9 mouse cellular contexts compared by ENCODE assay signal in genomic region chr11:115354183-115354582, GRCm38 (mm10). TPM values are rescaled to one million over a fixed set of nuclear protein-coding genes. Genes with fewer than 3 reads are reported as not detected.
A peak's percentile ranks its signal among the peaks of the same experiment; 100 is the strongest.
DNase-seq lines count a peak whose midpoint lies in the region; ATAC-seq and TF ChIP-seq lines count a peak whose summit lies in the region.
"Had no signal": no experiment of that assay in that cellular context is flagged by ENCODE, and none has a peak within 500 bp of the region (broad histone marks: within the 10 kb centered on the region; RNA-seq: fewer than 3 reads in every experiment).

No protein-coding gene starts in this region.

- no peak for TF ChIP-seq POLR2A in MEL (IDR thresholded peaks at IDR 0.05; ENCODE audit: control insufficient read depth in 1 of 2, insufficient read depth in 1 of 2, low read depth in 1 of 2, low read length in 2 of 2, poor library complexity in 1 of 2)
- TF ChIP-seq POLR2A in cerebellum, adult 2 months (IDR thresholded peaks at IDR 0.05; ENCODE audit: borderline replicate concordance, insufficient read depth, low read length), result no peak

- peak; percentile 91 for TF ChIP-seq RAD21 in MEL (IDR thresholded peaks at IDR 0.05; ENCODE audit: low read depth, low read length)

- no peak overlapping the region for H3K27ac ChIP-seq in MEL (ENCODE audit: control insufficient read depth, low read depth, low read length)
- H3K27ac ChIP-seq in cerebellum, adult 2 months (ENCODE audit: insufficient read depth, low read length), result no peak overlapping the region
- no peak overlapping the region for H3K27ac ChIP-seq in liver, embryonic 13.5 days
- H3K27ac ChIP-seq in neural tube, embryonic 13.5 days (replicated peaks), result no peak overlapping the region
- H3K27ac ChIP-seq: heart, embryonic 13.5 days had no signal

- DNase-seq in A20 (ENCODE audit: low read depth, low spot score) (peak; percentile 79), MEL (ENCODE audit: low read depth, low spot score) (peak; percentile 88)
- peak; percentile 73 to 75 for DNase-seq in cerebellum, adult 2 months
- peak; percentile 85 for DNase-seq in forelimb bud, embryonic 11.5 days (ENCODE audit: low read depth, low spot score)
- peak; percentile 91 for DNase-seq in induced T-regulatory cell, adult 2 months (ENCODE audit: low read depth)
- DNase-seq in liver, embryonic 13.5 days, result peak; percentile 38
- DNase-seq in thymus, postnatal 14 days, result peak; percentile 69

- no peak overlapping the region for H3K4me3 ChIP-seq in MEL (ENCODE audit: control insufficient read depth in 1 of 2, insufficient read depth in 1 of 2, low read depth in 2 of 2, low read length in 2 of 2)
- no peak overlapping the region for H3K4me3 ChIP-seq in cerebellum, adult 2 months (replicated peaks; ENCODE audit: insufficient read depth, low read depth, low read length)
- H3K4me3 ChIP-seq in liver, embryonic 13.5 days (replicated peaks), result no peak overlapping the region
- H3K4me3 ChIP-seq in neural tube, embryonic 13.5 days, result no peak overlapping the region
- H3K4me3 ChIP-seq: heart, embryonic 13.5 days had no signal

- no peaks in the 10 kb centered on the region for H3K79me2 ChIP-seq in MEL (ENCODE audit: control insufficient read depth, insufficient read depth, low read length, poor library complexity)

- peak; percentile 93 to 99 (median 99) for TF ChIP-seq CTCF in MEL (IDR thresholded peaks at IDR 0.05 in 2 of 3, conservative IDR thresholded peaks at IDR 0.05 in 1 of 3; ENCODE audit: control insufficient read depth in 1 of 3, insufficient read depth in 1 of 3, low read depth in 2 of 3, low read length in 3 of 3, poor library complexity in 1 of 3, severe bottlenecking in 1 of 3)
- peak; percentile 92 for TF ChIP-seq CTCF in cerebellum, adult 2 months (IDR thresholded peaks at IDR 0.05; ENCODE audit: borderline replicate concordance, insufficient read depth, low read depth, low read length)

- no peak overlapping the region for H3K4me2 ChIP-seq in liver, embryonic 13.5 days
- no peak overlapping the region for H3K4me2 ChIP-seq in neural tube, embryonic 13.5 days
- H3K4me2 ChIP-seq: heart, embryonic 13.5 days had no signal

- TF ChIP-seq EP300 in MEL (IDR thresholded peaks at IDR 0.05; ENCODE audit: low read depth in 1 of 2, low read length in 2 of 2), result no peak

- H3K36me3 ChIP-seq in MEL (ENCODE audit: control insufficient read depth in 1 of 2, insufficient read depth in 2 of 2, low read length in 2 of 2), result no peaks in the 10 kb centered on the region
- no peaks in the 10 kb centered on the region for H3K36me3 ChIP-seq in liver, embryonic 13.5 days
- H3K36me3 ChIP-seq in neural tube, embryonic 13.5 days, result peaks cover 67% of the 10 kb centered on the region
- H3K36me3 ChIP-seq: heart, embryonic 13.5 days had no signal

- no peaks in the 10 kb centered on the region for H3K27me3 ChIP-seq in MEL (ENCODE audit: control insufficient read depth in 1 of 2, insufficient read depth in 2 of 2, low read length in 2 of 2)
- no peaks in the 10 kb centered on the region for H3K27me3 ChIP-seq in cerebellum, adult 2 months (ENCODE audit: control insufficient read depth, insufficient read depth, low read length)
- H3K27me3 ChIP-seq in liver, embryonic 13.5 days, result peaks cover 46% of the 10 kb centered on the region
- H3K27me3 ChIP-seq in neural tube, embryonic 13.5 days, result peaks cover 32% of the 10 kb centered on the region; the same call in 1 of the 2 replicates

- WGBS in cerebellum, adult 2 months, result 4% methylated on average over 8 of the region's 8 CpGs
- 7% methylated on average over 8 of the region's 8 CpGs for WGBS in liver, embryonic 13.5 days (ENCODE audit: insufficient replicate concordance)
- WGBS in neural tube, embryonic 13.5 days, result 8% methylated on average over 8 of the region's 8 CpGs

- no peak for ATAC-seq in liver, embryonic 13.5 days (ENCODE audit: low read depth)
- ATAC-seq in neural tube, embryonic 13.5 days (ENCODE audit: low read depth), result 0 out of 2 replicates have a peak, but pooled peaks have one; percentile 20

- no peak overlapping the region for H3K9ac ChIP-seq in MEL (ENCODE audit: control insufficient read depth, low read depth, low read length, poor library complexity, severe bottlenecking)
- H3K9ac ChIP-seq in liver, embryonic 13.5 days, result no peak overlapping the region
- no peak overlapping the region for H3K9ac ChIP-seq in neural tube, embryonic 13.5 days
- H3K9ac ChIP-seq: heart, embryonic 13.5 days had no signal

- peaks cover 2 to 9% of the 10 kb centered on the region in 2 experiments; a peak in 2 of 4 replicates for H3K4me1 ChIP-seq in MEL (ENCODE audit: control insufficient read depth in 1 of 2, insufficient read depth in 2 of 2, low read length in 2 of 2)
- peaks cover 7% of the 10 kb centered on the region; the same call in 1 of the 2 replicates for H3K4me1 ChIP-seq in cerebellum, adult 2 months (ENCODE audit: control insufficient read depth, insufficient read depth, low read length)
- peaks cover 1% of the 10 kb centered on the region for H3K4me1 ChIP-seq in liver, embryonic 13.5 days (replicated peaks)
- H3K4me1 ChIP-seq in neural tube, embryonic 13.5 days (replicated peaks), result peaks cover 8% of the 10 kb centered on the region

- no peaks in the 10 kb centered on the region for H3K9me3 ChIP-seq in MEL (replicated peaks; ENCODE audit: insufficient read depth, low read length)
- no peaks in the 10 kb centered on the region for H3K9me3 ChIP-seq in liver, embryonic 13.5 days (replicated peaks)
- no peaks in the 10 kb centered on the region for H3K9me3 ChIP-seq in neural tube, embryonic 13.5 days
- H3K9me3 ChIP-seq: heart, embryonic 13.5 days had no signal

TF ChIP-seq in MEL, 35 proteins besides CTCF, POLR2A, EP300 and RAD21:
- TF ChIP-seq MAZ (IDR thresholded peaks at IDR 0.05; ENCODE audit: low read depth, low read length) (0 out of 2 replicates have a peak, but pooled peaks have one; percentile 57), USF2 (IDR thresholded peaks at IDR 0.05; ENCODE audit: borderline replicate concordance in 1 of 2, insufficient read depth in 1 of 2, low read depth in 1 of 2, low read length in 2 of 2) (no peak), POLR2AphosphoS5 (IDR thresholded peaks at IDR 0.05; ENCODE audit: borderline replicate concordance, low read depth, low read length) (no peak), TAL1 (IDR thresholded peaks at IDR 0.05; ENCODE audit: low read length) (no peak), SIN3A (IDR thresholded peaks at IDR 0.05; ENCODE audit: low read length) (0 out of 2 replicates have a peak, but pooled peaks have one; percentile 48), ZC3H11A (IDR thresholded peaks at IDR 0.05; ENCODE audit: low read depth, low read length) (peak; percentile 90), MEF2A (IDR thresholded peaks at IDR 0.05; ENCODE audit: extremely low read depth, insufficient replicate concordance, low read depth, low read length, poor library complexity, severe bottlenecking) (no peak), ZMIZ1 (IDR thresholded peaks at IDR 0.05; ENCODE audit: low read depth, low read length) (no peak), POLR2AphosphoS2 (IDR thresholded peaks at IDR 0.05; ENCODE audit: low read length) (no peak), SMC3 (IDR thresholded peaks at IDR 0.05; ENCODE audit: low read depth, low read length) (peak; percentile 99), MYB (IDR thresholded peaks at IDR 0.05; ENCODE audit: low read depth, low read length) (no peak)

RNA-seq across cellular contexts. Expression of gene Hid1, which starts 13.4 kb away (rescaled TPM):
- total RNA-seq in MEL (2012; rRNA removed), result 0.88 and 1.1 TPM in 2 replicates
- polyA plus RNA-seq in MEL (2012; ENCODE audit: insufficient read depth in 1 of 2, insufficient read length in 2 of 2, low read depth in 1 of 2, low replicate concordance in 2 of 2, missing spikeins in 1 of 2), result 1 to 10 TPM in 1 of 2 experiments, not detected in 1; 3.0 TPM
- polyA plus RNA-seq in cerebellum, adult 2 months (2012; rRNA removed), result 105 and 106 TPM in 2 replicates
- 1.1 and 1.2 TPM in 2 replicates for polyA plus RNA-seq in liver, embryonic 13.5 days (2015; fragmentation: Nextera tagmentation; extraction: Ambion mirVana)
- 41.5 and 44.6 TPM in 2 replicates for polyA plus RNA-seq in neural tube, embryonic 13.5 days (2015; fragmentation: Nextera tagmentation; extraction: Ambion mirVana)

RNA-seq across cellular contexts. Expression of gene Otop3, which starts 19.7 kb away (rescaled TPM):
- not detected in 2 replicates for total RNA-seq in MEL (2012; rRNA removed)
- not detected for polyA plus RNA-seq in MEL (2012; ENCODE audit: insufficient read depth in 1 of 2, insufficient read length in 2 of 2, low read depth in 1 of 2, low replicate concordance in 2 of 2, missing spikeins in 1 of 2)
- polyA plus RNA-seq in cerebellum, adult 2 months (2012; rRNA removed), result 0.11 and 0.13 TPM in 2 replicates
- polyA plus RNA-seq in liver, embryonic 13.5 days (2015; fragmentation: Nextera tagmentation; extraction: Ambion mirVana), result not detected in 2 replicates
- polyA plus RNA-seq in neural tube, embryonic 13.5 days (2015; fragmentation: Nextera tagmentation; extraction: Ambion mirVana), result 1.4 and 2.1 TPM in 2 replicates
- polyA plus RNA-seq: heart, embryonic 13.5 days had no signal

RNA-seq across cellular contexts. Expression of gene Cdr2l, which starts 27.5 kb away (rescaled TPM):
- total RNA-seq in MEL (2012; rRNA removed), result 6.3 and 8.2 TPM in 2 replicates
- polyA plus RNA-seq in MEL (2012; ENCODE audit: insufficient read depth in 1 of 2, insufficient read length in 2 of 2, low read depth in 1 of 2, low replicate concordance in 2 of 2, missing spikeins in 1 of 2), result 1 to 10 TPM in 1 of 2 experiments, not detected in 1; 5.2 TPM
- 53.7 and 54.3 TPM in 2 replicates for polyA plus RNA-seq in cerebellum, adult 2 months (2012; rRNA removed)
- polyA plus RNA-seq in liver, embryonic 13.5 days (2015; fragmentation: Nextera tagmentation; extraction: Ambion mirVana), result 1.5 and 1.7 TPM in 2 replicates
- 23.7 and 24.1 TPM in 2 replicates for polyA plus RNA-seq in neural tube, embryonic 13.5 days (2015; fragmentation: Nextera tagmentation; extraction: Ambion mirVana)

RNA-seq across cellular contexts. Expression of gene Ush1g, which starts 32.3 kb away (rescaled TPM):
- not detected in 2 replicates for total RNA-seq in MEL (2012; rRNA removed)
- not detected for polyA plus RNA-seq in MEL (2012; ENCODE audit: insufficient read depth in 1 of 2, insufficient read length in 2 of 2, low read depth in 1 of 2, low replicate concordance in 2 of 2, missing spikeins in 1 of 2)
- polyA plus RNA-seq in cerebellum, adult 2 months (2012; rRNA removed), result 1.4 TPM in 2 replicates
- 0.07 and 0.14 TPM in 2 replicates for polyA plus RNA-seq in liver, embryonic 13.5 days (2015; fragmentation: Nextera tagmentation; extraction: Ambion mirVana)
- 0.14 and 0.18 TPM in 2 replicates for polyA plus RNA-seq in neural tube, embryonic 13.5 days (2015; fragmentation: Nextera tagmentation; extraction: Ambion mirVana)

RNA-seq across cellular contexts. Expression of gene Otop2, which starts 47.2 kb away (rescaled TPM):
- total RNA-seq in MEL (2012; rRNA removed), result not detected in 2 replicates
- polyA plus RNA-seq in MEL (2012; ENCODE audit: insufficient read depth in 1 of 2, insufficient read length in 2 of 2, low read depth in 1 of 2, low replicate concordance in 2 of 2, missing spikeins in 1 of 2), result not detected
- 0.65 and 0.97 TPM in 2 replicates for polyA plus RNA-seq in cerebellum, adult 2 months (2012; rRNA removed)
- not detected in 2 replicates for polyA plus RNA-seq in liver, embryonic 13.5 days (2015; fragmentation: Nextera tagmentation; extraction: Ambion mirVana)
- polyA plus RNA-seq in neural tube, embryonic 13.5 days (2015; fragmentation: Nextera tagmentation; extraction: Ambion mirVana), result not detected in 2 replicates
- polyA plus RNA-seq: heart, embryonic 13.5 days had no signal

Comparison
In these comparisons a context has a peak if more than half of its experiments do, and no peak if none do; other contexts are left out.
1. DNase-seq: peak in every context shown above with its lines; median percentile 91 in induced T-regulatory cell, adult 2 months; 88 in MEL; 85 in forelimb bud, embryonic 11.5 days; 79 in A20; 74 in cerebellum, adult 2 months; 69 in thymus, postnatal 14 days; 38 in liver, embryonic 13.5 days.
2. RNA of gene Hid1, which starts 13.4 kb away (polyA plus RNA-seq): 105 to 106 TPM in cerebellum, adult 2 months and 41.5 to 44.6 TPM in neural tube, embryonic 13.5 days; 3.0 TPM in MEL and 1.1 to 1.2 TPM in liver, embryonic 13.5 days; every median in the first group is over 10 times any median in the second.